Mouse (Mus musculus) myocyte (in vitro differentiated cells): Measurements from ENCODE around the gene Lrfn1.

Experiments
- CEBPB ChIP-seq: IDR thresholded peaks from 2 replicates; pipeline ENCODE4 v1.6.1; 2011; ENCODE audit warnings: mild to moderate bottlenecking, moderate library complexity; ENCODE audit not compliant: poor library complexity, insufficient read depth, severe bottlenecking
- E2F4 ChIP-seq: IDR thresholded peaks from one replicate; pipeline ENCODE4 v1.6.1; 2011; ENCODE audit warnings: mild to moderate bottlenecking, control low read depth, moderate library complexity; ENCODE audit not compliant: insufficient read depth
- MAX ChIP-seq: IDR thresholded peaks from one replicate; pipeline ENCODE4 v1.6.1; 2011; ENCODE audit warnings: low read depth, mild to moderate bottlenecking, control low read depth
- MYOD1 ChIP-seq, 3 experiments: IDR thresholded peaks; one replicate each; pipeline ENCODE4 v1.6.1; 2011; ENCODE audit warnings: control low read depth in 2 of 3, low read depth in 2 of 3, mild to moderate bottlenecking in 2 of 3, moderate library complexity in 1 of 3; ENCODE audit not compliant: insufficient read length in 2 of 3, control insufficient read depth in 1 of 3
- POLR2A ChIP-seq: IDR thresholded peaks from one replicate; pipeline ENCODE4 v1.6.1; 2011; ENCODE audit warnings: low read depth, mild to moderate bottlenecking, control low read depth, moderate library complexity; ENCODE audit not compliant: insufficient read length
- POLR2AphosphoS2 ChIP-seq: IDR thresholded peaks from one replicate; pipeline ENCODE4 v1.6.1; 2011; ENCODE audit warnings: low read depth, control low read depth; ENCODE audit not compliant: insufficient read length
- SRF ChIP-seq: IDR thresholded peaks from one replicate; pipeline ENCODE4 v1.6.1; 2011; ENCODE audit warnings: low read depth; ENCODE audit not compliant: control insufficient read depth, insufficient read length
- TCF12 ChIP-seq: IDR thresholded peaks from one replicate; pipeline ENCODE4 v1.6.1; 2011; ENCODE audit warnings: mild to moderate bottlenecking, control low read depth; ENCODE audit not compliant: poor library complexity, insufficient read depth, severe bottlenecking
- TCF3 ChIP-seq: IDR thresholded peaks from one replicate; pipeline ENCODE4 v1.6.1; 2011; ENCODE audit warnings: low read depth, control low read depth; ENCODE audit not compliant: insufficient read length
- USF1 ChIP-seq: IDR thresholded peaks from one replicate; pipeline ENCODE4 v1.6.1; 2011; ENCODE audit warnings: low read depth, mild to moderate bottlenecking, control low read depth, moderate library complexity

- TF ChIP-seq POLR2A (no peak), POLR2AphosphoS2 (no peak), TCF3 (no peak), CEBPB (no peak), USF1 (no peak), MAX (no peak), TCF12 (no peak), MYOD1 (IDR thresholded peaks at IDR 0.05; ENCODE audit: control insufficient read depth in 1 of 3, insufficient read length in 2 of 3, low read depth in 2 of 3) (no peak), SRF (no peak), E2F4 (no peak)
Measured at GRCm38 (mm10) chr7:28438771-28439170, 13.0 kb upstream of the Lrfn1 start.
